In genomic region chr6:134946858-134947257, GRCm38 (mm10) we compare ENCODE assay signal across 15 mouse cellular contexts. TPM values are rescaled to one million over a fixed set of nuclear protein-coding genes. Genes with fewer than 3 reads are reported as not detected.
DNase-seq lines count a peak whose midpoint lies in the region; ATAC-seq and TF ChIP-seq lines count a peak whose summit lies in the region.
"Had no signal": no experiment of that assay in that cellular context is flagged by ENCODE, and none has a peak within 500 bp of the region (broad histone marks: within the 10 kb centered on the region; RNA-seq: fewer than 3 reads in every experiment).

No protein-coding gene starts in this region.

- WGBS in lung, postnatal 0 days = 74% methylated on average over 9 of the region's 9 CpGs
- WGBS in midbrain, embryonic 14.5 days = 86% methylated on average over 9 of the region's 9 CpGs

- no peak for TF ChIP-seq EP300 in lung, postnatal 0 days (IDR thresholded peaks at IDR 0.05)

- ATAC-seq in lung, postnatal 0 days = no peak
- ATAC-seq in CD4-positive, CD25-positive, alpha-beta regulatory T cell, adult 4 months = peak; percentile 87
- ATAC-seq in activated CD4-positive, CD25-positive, alpha-beta regulatory T cell, adult 4 months = peak; percentile 81
- ATAC-seq in midbrain, embryonic 14.5 days (ENCODE audit: low FRiP score, low TSS enrichment) = no peak
- ATAC-seq: midbrain, embryonic 13.5 days had no signal

- DNase-seq in lung, postnatal 0 days (ENCODE audit: low spot score) = no peak
- no peak for DNase-seq in lung, postnatal 36 days
- peak; percentile 68 for DNase-seq in naive thymus-derived CD4-positive, alpha-beta T cell, adult 2 months (ENCODE audit: low read depth)
- no peak for DNase-seq in midbrain, embryonic 14.5 days
- no peak for DNase-seq in right cerebral cortex, postnatal 4 days

- no peaks in the 10 kb centered on the region for H3K4me1 ChIP-seq in lung, postnatal 0 days (ENCODE audit: insufficient read depth, low read depth, low read length)
- no peaks in the 10 kb centered on the region for H3K4me1 ChIP-seq in midbrain, embryonic 14.5 days (ENCODE audit: control insufficient read depth, insufficient read depth, low read length)
- H3K4me1 ChIP-seq: forebrain, embryonic 12.5 days; hindbrain, embryonic 10.5 days; limb, embryonic 15.5 days; midbrain, embryonic 13.5 days had no signal

- H3K36me3 ChIP-seq in lung, postnatal 0 days (ENCODE audit: insufficient read depth, low read length) = no peaks in the 10 kb centered on the region
- no peaks in the 10 kb centered on the region for H3K36me3 ChIP-seq in midbrain, embryonic 14.5 days (ENCODE audit: control insufficient read depth, insufficient read depth, low read length)
- H3K36me3 ChIP-seq: midbrain, embryonic 13.5 days; neural tube, embryonic 15.5 days had no signal

- no peaks in the 10 kb centered on the region for H3K9me3 ChIP-seq in lung, postnatal 0 days (ENCODE audit: low read length)
- no peaks in the 10 kb centered on the region for H3K9me3 ChIP-seq in midbrain, embryonic 14.5 days (ENCODE audit: control insufficient read depth, low read length)
- H3K9me3 ChIP-seq: forebrain, embryonic 12.5 days; hindbrain, embryonic 10.5 days; limb, embryonic 15.5 days; lung, embryonic 15.5 days; midbrain, embryonic 13.5 days; neural tube, embryonic 15.5 days had no signal

- H3K4me3 ChIP-seq in lung, postnatal 0 days (ENCODE audit: low read depth, low read length) = no peak overlapping the region
- no peak overlapping the region for H3K4me3 ChIP-seq in midbrain, embryonic 14.5 days (replicated peaks; ENCODE audit: low read depth, low read length)
- H3K4me3 ChIP-seq: forebrain, embryonic 12.5 days; heart, adult 2 months; hindbrain, embryonic 10.5 days; limb, embryonic 15.5 days; lung, embryonic 15.5 days; midbrain, embryonic 13.5 days; neural tube, embryonic 15.5 days had no signal

- no peaks in the 10 kb centered on the region for H3K27me3 ChIP-seq in lung, postnatal 0 days (replicated peaks; ENCODE audit: insufficient read depth, low read length)
- no peaks in the 10 kb centered on the region for H3K27me3 ChIP-seq in midbrain, embryonic 14.5 days (ENCODE audit: control insufficient read depth, insufficient read depth, low read length)
- H3K27me3 ChIP-seq: forebrain, embryonic 12.5 days; limb, embryonic 15.5 days; lung, embryonic 15.5 days; midbrain, embryonic 13.5 days; neural tube, embryonic 15.5 days had no signal

- no peak overlapping the region for H3K27ac ChIP-seq in lung, postnatal 0 days (ENCODE audit: low read length)
- no peak overlapping the region for H3K27ac ChIP-seq in midbrain, embryonic 14.5 days (replicated peaks; ENCODE audit: low read depth, low read length)
- H3K27ac ChIP-seq: forebrain, embryonic 12.5 days; heart, adult 2 months; hindbrain, embryonic 10.5 days; hindbrain, postnatal 0 days; limb, embryonic 15.5 days; lung, embryonic 15.5 days; midbrain, embryonic 13.5 days; neural tube, embryonic 15.5 days had no signal

- H3K9ac ChIP-seq in lung, postnatal 0 days (replicated peaks; ENCODE audit: low read depth) = no peak overlapping the region
- H3K9ac ChIP-seq in midbrain, embryonic 14.5 days (replicated peaks; ENCODE audit: low read length) = no peak overlapping the region
- H3K9ac ChIP-seq: forebrain, embryonic 12.5 days; limb, embryonic 15.5 days; lung, embryonic 15.5 days; midbrain, embryonic 13.5 days; neural tube, embryonic 15.5 days had no signal

- TF ChIP-seq CTCF in lung, postnatal 0 days (IDR thresholded peaks at IDR 0.05) = no peak

- 0 out of 2 replicates have a peak overlapping the region, but pooled peaks have one; percentile 19 for H3K4me2 ChIP-seq in lung, postnatal 0 days (replicated peaks; ENCODE audit: low read depth, low read length)
- H3K4me2 ChIP-seq in midbrain, embryonic 14.5 days (ENCODE audit: low read length) = no peak overlapping the region
- H3K4me2 ChIP-seq: forebrain, embryonic 12.5 days; limb, embryonic 15.5 days; lung, embryonic 15.5 days; midbrain, embryonic 13.5 days; neural tube, embryonic 15.5 days had no signal

RNA-seq across cellular contexts. Expression of gene Cdkn1b, which starts 26.7 kb away (rescaled TPM):
- 43.4 and 46.2 TPM in 2 replicates for polyA plus RNA-seq in lung, postnatal 0 days (2015; fragmentation: Nextera tagmentation; extraction: Ambion mirVana)
- polyA plus RNA-seq in CD4-positive, CD25-positive, alpha-beta regulatory T cell, adult 4 months (2017; shearing (Covaris generic)) = 100 to 1,000 TPM in 1 of 2 experiments, 10 to 100 TPM in 1; 69.7 to 113 TPM
- 10 to 100 TPM; 38.9 to 48.9 TPM for polyA plus RNA-seq in activated CD4-positive, CD25-positive, alpha-beta regulatory T cell, adult 4 months (2017; shearing (Covaris generic))
- 29.9 TPM in 2 replicates for polyA plus RNA-seq in midbrain, embryonic 14.5 days (2014; fragmentation: Nextera tagmentation; extraction: Ambion mirVana)

RNA-seq across cellular contexts. Expression of gene Apold1, which starts 34.7 kb away (rescaled TPM):
- 3.5 and 4.2 TPM in 2 replicates for polyA plus RNA-seq in lung, postnatal 0 days (2015; fragmentation: Nextera tagmentation; extraction: Ambion mirVana)
- under 1 TPM; 0.16 to 0.32 TPM for polyA plus RNA-seq in CD4-positive, CD25-positive, alpha-beta regulatory T cell, adult 4 months (2017; shearing (Covaris generic))
- under 1 TPM; 0.09 to 0.17 TPM for polyA plus RNA-seq in activated CD4-positive, CD25-positive, alpha-beta regulatory T cell, adult 4 months (2017; shearing (Covaris generic))
- polyA plus RNA-seq in midbrain, embryonic 14.5 days (2014; fragmentation: Nextera tagmentation; extraction: Ambion mirVana) = 3.9 and 4.3 TPM in 2 replicates

RNA-seq across cellular contexts. Expression of gene Gpr19, which starts 48.5 kb away (rescaled TPM):
- polyA plus RNA-seq in lung, postnatal 0 days (2015; fragmentation: Nextera tagmentation; extraction: Ambion mirVana) = 9.3 and 9.8 TPM in 2 replicates
- polyA plus RNA-seq in CD4-positive, CD25-positive, alpha-beta regulatory T cell, adult 4 months (2017; shearing (Covaris generic)) = 10 to 100 TPM in 1 of 2 experiments, 1 to 10 TPM in 1; 7.7 to 12.1 TPM
- 1 to 10 TPM; 3.3 to 8.7 TPM for polyA plus RNA-seq in activated CD4-positive, CD25-positive, alpha-beta regulatory T cell, adult 4 months (2017; shearing (Covaris generic))
- polyA plus RNA-seq in midbrain, embryonic 14.5 days (2014; fragmentation: Nextera tagmentation; extraction: Ambion mirVana) = 43.0 and 46.7 TPM in 2 replicates

Comparison
In these comparisons a context has a peak if more than half of its experiments do, and no peak if none do; other contexts are left out.
1. ATAC-seq: peak in CD4-positive, CD25-positive, alpha-beta regulatory T cell, adult 4 months (single experiment) and activated CD4-positive, CD25-positive, alpha-beta regulatory T cell, adult 4 months (single experiment); none in lung, postnatal 0 days (single experiment) and midbrain, embryonic 14.5 days (single experiment).